Mouse (Mus musculus): ENCODE data around the gene Snx21. TPM values are rescaled to one million over a fixed set of nuclear protein-coding genes. Genes with fewer than 3 reads are reported as not detected.

Snx21 gene
- polyA plus RNA-seq (2012; rRNA removed) = 9.0 and 10.5 TPM in 2 replicates

DNA sequence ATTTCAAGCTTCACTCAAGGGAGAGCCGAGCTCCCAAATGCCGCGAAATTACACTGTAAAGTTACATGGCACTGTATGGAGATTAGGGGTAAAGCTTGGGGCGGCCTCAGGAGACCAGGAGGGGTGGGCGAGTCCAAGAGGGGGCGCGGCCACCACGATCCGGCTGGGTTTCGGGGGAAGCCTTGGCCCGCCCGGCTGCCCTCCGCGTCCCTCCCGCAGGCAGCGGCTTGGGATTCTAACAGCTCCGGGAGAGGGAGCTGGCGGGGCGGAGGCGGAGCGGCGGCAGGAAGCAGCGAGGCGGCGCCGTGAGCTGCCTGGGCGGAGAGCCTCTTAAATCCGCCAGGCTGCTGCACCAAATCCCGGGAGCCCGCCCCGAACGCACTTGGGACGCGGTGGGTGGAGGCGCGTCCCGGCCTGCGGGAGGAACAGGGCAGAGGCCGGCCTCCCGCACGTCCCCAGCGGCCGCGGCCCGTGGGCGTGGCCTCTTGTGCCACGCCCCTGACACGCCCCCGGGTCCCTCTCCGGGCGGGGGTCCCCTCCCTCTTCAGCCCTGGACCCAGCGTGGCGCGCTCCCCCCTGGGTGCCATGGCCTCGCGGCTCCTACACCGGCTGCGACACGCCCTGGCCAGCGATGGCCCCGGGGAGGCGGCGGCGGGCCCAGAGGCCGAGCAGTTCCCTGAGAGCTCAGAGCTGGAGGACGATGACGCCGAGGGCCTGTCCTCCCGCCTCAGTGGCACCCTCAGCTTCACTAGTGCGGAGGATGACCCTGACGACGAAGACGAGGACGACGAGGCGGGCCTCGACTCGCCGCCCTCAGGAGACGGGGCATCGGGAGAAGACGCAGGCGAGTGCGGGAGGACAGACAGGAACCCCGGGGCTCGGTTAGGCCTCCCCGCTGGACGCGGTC, at the start of gene Snx21:
Gene Snx21, plus strand, starts transcription at position 343 of the 907 bp plus-strand sequence.

DNA sequence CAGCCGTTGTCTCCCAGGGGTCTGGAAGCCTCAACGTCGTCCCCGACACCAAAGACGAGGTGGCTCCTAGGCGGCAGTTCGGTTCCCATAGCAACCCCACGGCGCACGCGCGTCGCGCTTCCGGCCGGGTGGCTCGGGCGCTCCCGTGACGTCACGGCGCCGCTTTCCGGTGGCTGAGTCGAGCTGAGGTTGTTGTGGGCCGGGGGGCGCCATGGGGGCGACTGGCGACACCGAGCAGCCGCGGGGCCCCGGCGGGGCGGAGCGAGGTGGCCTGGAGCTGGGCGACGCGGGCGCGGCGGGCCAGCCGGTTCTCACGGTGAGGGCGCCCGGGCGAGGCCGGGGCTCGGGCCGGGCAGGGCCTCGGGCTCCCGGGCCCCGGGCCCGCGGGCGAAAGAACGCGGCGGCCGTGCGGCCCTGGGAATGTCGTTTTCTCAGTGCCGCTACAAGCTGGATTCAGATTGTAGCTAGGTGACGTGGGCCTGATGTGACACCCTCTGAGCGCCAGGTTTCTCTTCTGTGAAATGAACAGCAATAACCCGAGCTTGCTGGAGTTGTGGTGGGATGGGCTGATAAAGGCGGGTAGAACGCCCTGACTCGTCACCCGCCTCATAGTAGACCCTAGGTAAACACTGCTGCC, 39.7 kb upstream of the Snx21 start, which contains the start of the genes Wfdc3 and Dnttip1:
Gene Wfdc3, minus strand, starts transcription at position 89 of the 637 bp plus-strand sequence.
Gene Dnttip1, plus strand, starts transcription at position 141 of the 637 bp plus-strand sequence.

DNA sequence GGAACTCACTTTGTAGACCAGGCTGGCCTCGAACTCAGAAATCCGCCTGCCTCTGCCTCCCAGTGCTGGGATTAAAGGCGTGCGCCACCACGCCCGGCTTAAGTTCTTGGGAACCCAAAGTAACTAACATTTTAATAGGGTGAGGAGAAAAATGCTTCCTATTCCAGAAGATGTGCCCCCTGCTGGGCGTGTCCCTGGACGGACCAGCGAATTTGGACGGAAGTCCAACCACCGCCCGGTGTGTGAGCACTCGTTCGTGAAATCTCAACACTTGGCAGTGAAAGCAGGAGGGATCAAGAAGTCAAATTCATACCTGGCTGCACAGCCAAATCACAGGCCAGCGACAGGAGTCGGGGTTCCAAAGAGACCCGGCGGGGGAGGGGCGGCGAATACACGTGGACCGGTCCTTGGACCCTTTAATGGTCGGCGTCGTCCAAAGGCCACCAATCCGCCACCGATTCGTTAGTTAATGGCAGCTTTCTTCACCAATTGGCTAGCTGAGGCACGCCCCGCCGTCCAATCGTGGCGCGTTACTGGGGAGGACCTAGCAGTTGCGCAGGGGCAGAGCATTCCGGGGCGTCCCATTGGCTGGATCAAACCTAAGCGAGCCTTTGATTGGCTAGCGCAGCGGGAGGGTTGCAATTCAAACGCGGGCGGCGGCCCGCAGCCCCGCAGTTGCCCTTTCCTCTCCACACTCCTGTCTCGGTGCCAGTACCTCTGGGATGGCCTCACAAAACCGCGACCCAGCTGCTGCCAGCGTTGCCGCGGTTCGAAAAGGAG, 16.2 kb upstream of the Snx21 start, which contains the start of gene Ube2c:
Gene Ube2c, plus strand, starts transcription at position 641 of the 780 bp plus-strand sequence.

DNA sequence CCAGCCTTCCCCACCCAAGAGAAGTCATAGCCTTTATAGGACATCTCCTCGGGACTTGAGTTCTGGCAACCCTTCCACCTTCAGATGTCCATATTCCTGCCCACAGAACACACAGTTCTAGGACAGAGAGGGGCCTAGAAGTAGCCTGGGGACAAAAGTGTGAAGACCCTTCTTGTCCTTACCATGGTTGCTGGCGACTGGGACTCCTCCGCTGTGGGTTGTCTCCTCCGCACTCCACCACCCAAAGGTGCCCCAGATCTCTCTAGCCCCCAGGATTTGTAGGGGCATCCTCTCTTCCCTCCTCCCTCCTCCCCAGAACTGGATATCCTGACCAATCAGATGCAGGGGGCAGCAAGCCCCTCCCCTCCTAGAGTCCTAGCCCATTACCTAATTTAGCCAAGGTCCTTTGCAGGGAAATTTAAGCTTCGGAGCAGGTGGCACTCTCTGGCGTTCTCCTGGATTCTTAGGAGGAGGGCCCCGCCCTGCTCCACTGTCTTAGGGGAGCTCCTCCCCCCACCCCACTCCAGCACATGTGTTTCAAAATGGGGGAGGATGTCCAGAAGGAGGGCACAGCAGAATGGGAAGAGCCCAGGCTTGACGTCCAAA, 6.0 kb upstream of the Snx21 start, which contains the start of gene Tnnc2:
Gene Tnnc2, minus strand, starts transcription at position 487 of the 606 bp plus-strand sequence.

DNA sequence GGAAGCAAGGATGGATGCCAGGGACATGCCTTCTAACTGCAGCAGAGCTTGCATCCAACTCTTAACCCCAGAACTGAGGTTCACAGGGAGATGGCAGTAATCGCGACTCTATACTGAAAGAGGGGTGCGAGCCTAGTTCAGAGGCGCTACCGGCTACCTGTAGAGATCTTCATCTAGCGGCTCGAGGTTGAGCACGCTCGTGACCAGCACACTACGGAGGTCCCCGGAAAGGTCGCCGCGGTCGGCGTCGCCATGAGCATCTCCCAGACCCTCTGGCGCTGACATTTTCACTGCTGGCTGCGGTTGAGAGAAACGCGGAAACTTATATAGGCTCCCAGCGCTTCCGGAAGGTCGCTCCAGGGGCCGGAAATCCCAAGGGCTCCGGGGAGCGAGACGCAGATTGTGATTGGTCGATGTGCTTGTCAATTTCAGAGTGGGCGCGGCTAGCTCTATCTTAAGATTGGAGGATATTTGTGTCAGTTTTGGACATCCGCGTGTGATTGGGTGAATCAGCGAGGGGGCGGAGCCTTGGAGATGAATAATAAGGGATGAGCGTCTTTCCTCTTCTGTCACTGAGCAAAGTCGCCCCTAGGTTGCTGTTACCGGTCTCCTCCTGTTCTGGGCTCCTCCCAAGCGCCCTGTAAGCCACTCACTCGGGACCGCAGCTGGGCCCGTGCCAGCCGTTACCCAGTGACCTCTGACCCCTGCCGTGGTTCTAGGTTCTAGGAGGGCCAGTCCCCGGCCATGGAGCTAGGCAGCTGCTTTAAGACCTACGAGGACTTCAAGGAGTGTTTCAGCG, 19.1 kb downstream of the Snx21 start, which contains the start of the genes Acot8 and Zswim3:
Gene Acot8, minus strand, starts transcription at position 350 of the 799 bp plus-strand sequence.
Gene Zswim3, plus strand, starts transcription at position 566 of the 799 bp plus-strand sequence.

DNA sequence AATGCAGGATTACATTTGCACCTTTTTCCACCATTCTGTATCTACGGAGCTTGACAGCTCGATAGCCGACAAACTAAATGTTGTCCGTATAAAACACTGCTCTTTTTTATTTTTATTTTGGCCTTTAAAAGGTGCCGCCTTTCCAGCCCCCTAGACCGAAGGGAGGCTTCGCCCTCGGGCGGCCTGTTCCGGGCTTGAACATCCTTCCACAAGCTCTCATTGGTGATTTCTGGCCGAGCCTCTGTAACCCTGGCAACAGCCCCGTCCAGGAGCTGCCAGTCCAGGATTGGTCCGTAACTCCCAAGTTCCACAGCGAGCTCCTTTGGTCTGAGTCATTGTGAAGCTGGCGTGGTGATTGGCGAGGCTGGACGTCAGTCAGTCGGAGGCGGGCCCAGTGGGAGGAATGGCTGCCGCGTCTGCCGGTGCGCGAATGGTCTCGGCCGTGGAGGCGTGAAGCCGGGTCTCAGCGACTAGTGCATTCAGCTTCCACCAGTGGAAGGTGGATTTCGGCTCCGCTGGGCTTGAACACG, 37.1 kb downstream of the Snx21 start, which contains the start of gene Zswim1:
Gene Zswim1, plus strand, starts transcription at position 51 of the 530 bp plus-strand sequence.

DNA sequence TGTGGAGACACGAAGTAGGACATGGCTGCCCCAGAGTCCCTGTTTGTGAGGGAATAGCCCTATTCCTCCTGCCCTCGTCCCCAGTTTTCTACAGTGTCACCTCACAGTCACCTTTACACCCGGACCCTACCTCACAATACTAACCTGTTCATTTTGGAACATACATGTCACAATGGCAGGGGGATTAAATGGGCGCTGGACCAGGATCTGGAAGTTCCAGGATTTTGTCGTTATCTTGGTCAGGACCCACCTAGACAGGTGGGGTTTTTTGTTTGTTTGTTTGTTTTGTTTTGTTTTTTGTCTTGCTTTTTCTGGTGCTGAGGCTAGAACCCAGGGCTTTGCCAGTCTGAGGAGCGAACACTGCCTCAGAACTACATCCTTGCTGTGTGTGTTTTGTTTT, 42.8 kb downstream of the Snx21 start, which contains the start of gene Spata25:
Gene Spata25, minus strand, starts transcription at position 101 of the 400 bp plus-strand sequence.

DNA sequence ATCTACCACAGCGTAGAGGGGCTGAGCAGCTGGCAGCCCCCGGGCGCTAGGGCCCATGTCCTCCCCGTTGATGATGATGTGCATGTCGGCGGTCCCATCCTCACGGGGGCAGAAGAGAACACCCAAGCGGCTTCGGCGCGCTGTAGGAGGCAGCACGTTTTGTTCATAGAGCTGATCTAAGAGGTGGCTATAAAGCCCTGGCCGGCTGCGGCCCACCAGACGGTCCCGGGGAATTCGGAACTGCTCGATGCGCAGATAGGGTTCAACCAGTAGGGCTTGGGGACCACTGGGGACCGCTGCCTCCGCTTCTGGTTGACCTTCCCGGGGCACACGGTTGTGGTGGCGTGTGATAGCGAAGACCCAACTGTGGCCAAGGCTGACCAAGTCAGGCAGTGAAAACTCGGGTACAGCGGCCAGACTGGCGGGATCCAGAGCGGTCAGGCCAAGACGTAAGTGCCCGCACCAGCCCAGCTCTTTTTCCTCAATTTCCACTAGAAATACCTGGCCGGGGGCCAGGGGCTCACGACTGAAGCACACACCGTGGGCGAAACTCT, 47.2 kb downstream of the Snx21 start, which contains the start of gene Ctsa:
Gene Ctsa, plus strand, starts transcription at position 126 of the 554 bp plus-strand sequence.

DNA sequence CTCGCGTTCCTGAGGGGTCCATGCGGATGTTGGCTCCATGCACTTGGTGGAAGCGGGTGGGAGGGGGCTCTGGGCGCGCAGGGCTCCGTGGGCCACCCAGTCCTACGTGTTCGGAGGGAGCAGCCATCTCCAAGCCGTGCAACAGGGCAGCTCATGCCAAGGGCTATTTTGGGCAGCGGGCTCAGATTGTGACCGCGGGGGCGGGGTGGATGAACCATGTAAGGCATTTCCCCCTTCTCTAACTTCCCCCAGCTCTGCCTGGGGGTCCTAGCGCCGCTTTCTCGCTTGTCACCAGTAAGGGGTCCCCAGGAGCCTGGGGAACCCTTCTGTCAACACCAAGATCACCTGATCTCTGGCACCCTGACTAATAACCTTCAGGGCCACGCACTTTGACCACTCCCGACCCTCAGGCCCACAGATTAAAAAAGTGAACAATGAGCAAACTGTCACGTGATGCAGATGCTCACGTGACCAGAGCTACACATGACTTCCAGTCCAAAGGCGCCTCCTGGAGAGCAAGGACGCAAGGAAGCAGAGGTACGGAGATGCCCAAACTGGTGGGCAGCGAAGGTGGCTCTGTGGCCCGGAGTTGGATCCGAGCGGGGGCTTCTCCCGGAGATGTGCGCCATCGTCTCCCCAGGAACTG, 47.8 kb downstream of the Snx21 start, which contains the start of gene Neurl2:
Gene Neurl2, minus strand, starts transcription at position 143 of the 646 bp plus-strand sequence.

Other genes starting within 250 kb of the Snx21 start
- gene Wfdc2, start 223.4 kb upstream of the Snx21 start, polyA plus RNA-seq (2012; rRNA removed) = 20.7 and 21.6 TPM in 2 replicates
- gene Spint3, start 212.4 kb upstream of the Snx21 start, polyA plus RNA-seq (2012; rRNA removed) = not detected in 2 replicates
- gene Wfdc6a, start 200.4 kb upstream of the Snx21 start, polyA plus RNA-seq (2012; rRNA removed) = 0.06 TPM in 1 of 2 replicates, not detected in the other
- 0.09 TPM in 1 of 2 replicates, not detected in the other for gene Eppin, start 192.2 kb upstream of the Snx21 start, polyA plus RNA-seq (2012; rRNA removed)
- gene Wfdc6b, start 172.3 kb upstream of the Snx21 start, polyA plus RNA-seq (2012; rRNA removed) = not detected in 2 replicates
- gene Wfdc8, start 172.2 kb upstream of the Snx21 start, polyA plus RNA-seq (2012; rRNA removed) = not detected in 2 replicates
- not detected in 2 replicates for gene Wfdc16, start 147.0 kb upstream of the Snx21 start, polyA plus RNA-seq (2012; rRNA removed)
- 0.30 and 0.42 TPM in 2 replicates for gene Wfdc10, start 129.8 kb upstream of the Snx21 start, polyA plus RNA-seq (2012; rRNA removed)
- not detected in 2 replicates for gene Wfdc9, start 129.2 kb upstream of the Snx21 start, polyA plus RNA-seq (2012; rRNA removed)
- not detected in 2 replicates for gene Wfdc11, start 111.7 kb upstream of the Snx21 start, polyA plus RNA-seq (2012; rRNA removed)
- 0.06 and 0.20 TPM in 2 replicates for gene Wfdc13, start 100.7 kb upstream of the Snx21 start, polyA plus RNA-seq (2012; rRNA removed)
- gene Spint4, start 87.3 kb upstream of the Snx21 start, polyA plus RNA-seq (2012; rRNA removed) = not detected in 2 replicates
- gene Spint5, start 70.5 kb upstream of the Snx21 start, polyA plus RNA-seq (2012; rRNA removed) = not detected in 2 replicates
- 0.35 and 0.89 TPM in 2 replicates for gene Wfdc3, start 39.9 kb upstream of the Snx21 start, polyA plus RNA-seq (2012; rRNA removed)
- 62.3 and 91.0 TPM in 2 replicates for gene Dnttip1, start 39.8 kb upstream of the Snx21 start, polyA plus RNA-seq (2012; rRNA removed)
- 340 and 341 TPM in 2 replicates for gene Ube2c, start 15.9 kb upstream of the Snx21 start, polyA plus RNA-seq (2012; rRNA removed)
- gene Tnnc2, start 5.9 kb upstream of the Snx21 start, polyA plus RNA-seq (2012; rRNA removed) = 1.6 and 29.6 TPM in 2 replicates
- 19.5 and 26.6 TPM in 2 replicates for gene Acot8, start 19.1 kb downstream of the Snx21 start, polyA plus RNA-seq (2012; rRNA removed)
- 4.5 and 6.2 TPM in 2 replicates for gene Zswim3, start 19.3 kb downstream of the Snx21 start, polyA plus RNA-seq (2012; rRNA removed)
- gene Zswim1, start 36.9 kb downstream of the Snx21 start, polyA plus RNA-seq (2012; rRNA removed) = 6.0 and 9.0 TPM in 2 replicates
- gene Spata25, start 42.7 kb downstream of the Snx21 start, polyA plus RNA-seq (2012; rRNA removed) = 0.35 TPM in 1 of 2 replicates, not detected in the other
- gene Ctsa, start 47.0 kb downstream of the Snx21 start, polyA plus RNA-seq (2012; rRNA removed) = 69.6 and 100 TPM in 2 replicates
- gene Neurl2, start 47.6 kb downstream of the Snx21 start, polyA plus RNA-seq (2012; rRNA removed) = 5.9 and 6.0 TPM in 2 replicates
- gene Pltp, start 71.9 kb downstream of the Snx21 start, polyA plus RNA-seq (2012; rRNA removed) = 42.5 and 58.0 TPM in 2 replicates
- 40.0 and 53.1 TPM in 2 replicates for gene Pcif1, start 93.5 kb downstream of the Snx21 start, polyA plus RNA-seq (2012; rRNA removed)
- 18.2 and 29.1 TPM in 2 replicates for gene Zfp335, start 125.9 kb downstream of the Snx21 start, polyA plus RNA-seq (2012; rRNA removed)
- 1.2 and 1.6 TPM in 2 replicates for gene Mmp9, start 155.0 kb downstream of the Snx21 start, polyA plus RNA-seq (2012; rRNA removed)
- gene Slc12a5, start 175.0 kb downstream of the Snx21 start, polyA plus RNA-seq (2012; rRNA removed) = 12.9 and 13.2 TPM in 2 replicates
- 89.9 and 97.7 TPM in 2 replicates for gene Ncoa5, start 249.0 kb downstream of the Snx21 start, polyA plus RNA-seq (2012; rRNA removed)

All from central nervous system, embryonic 11.5 days (tissue).